Mouse (Mus musculus): ENCODE results near the gene Sap30l. TPM values are rescaled to one million over a fixed set of nuclear protein-coding genes. Genes with fewer than 3 reads are reported as not detected.
A peak's percentile ranks its signal among the peaks of the same experiment; 100 is the strongest.

Sap30l gene
- polyA plus RNA-seq, 1 experiment from 2014 or later, result 6.9 TPM

- Histone ChIP-seq H3K9me3 (no peaks in the 10 kb centered on the region), H3K4me1 (peaks cover 53% of the 10 kb centered on the region), H3K4me2 (peak within 1 kb of the TSS; percentile 76), H3K4me3 (peak within 1 kb of the TSS; percentile 53), H3K27me3 (replicated peaks) (peaks cover 96% of the 10 kb centered on the region), H3K27ac (replicated peaks) (peak within 1 kb of the TSS; percentile 86), H3K9ac (peak within 1 kb of the TSS; percentile 83), H3K36me3 (no peaks in the 10 kb centered on the region)
- whole genome bisulfite sequencing, result 10% methylated on average over 23 of the region's 23 CpGs
- ATAC-seq (ENCODE audit: extremely low read depth, insufficient number of reproducible peaks, low FRiP score, low TSS enrichment), result no peak
Measured at GRCm38 (mm10) chr11:57832552-57833201, 31.2 kb downstream of the Sap30l start, which contains the start of gene Hand1. TSS of gene Hand1 (minus strand) at chr11:57832818.

- Histone ChIP-seq H3K4me1 (peaks cover 45% of the 10 kb centered on the region), H3K9me3 (no peaks in the 10 kb centered on the region), H3K9ac (peak overlapping the region; percentile 80), H3K27me3 (replicated peaks) (peaks cover 97% of the 10 kb centered on the region), H3K36me3 (no peaks in the 10 kb centered on the region), H3K4me3 (peak overlapping the region; percentile 42), H3K27ac (replicated peaks) (peak overlapping the region; percentile 86), H3K4me2 (peak overlapping the region; percentile 76)
- no peak for ATAC-seq (ENCODE audit: extremely low read depth, insufficient number of reproducible peaks, low FRiP score, low TSS enrichment)
- WGBS, result 7% methylated on average over 30 of the region's 30 CpGs
Measured at GRCm38 (mm10) chr11:57833296-57833977, 32.0 kb downstream of the Sap30l start.

GRCm38 (mm10) chr11:57834031-57834430, 32.6 kb downstream of the Sap30l start:
- peak overlapping the region; percentile 76 for H3K4me2 ChIP-seq
- peak overlapping the region; percentile 86 for H3K27ac ChIP-seq (replicated peaks)
- H3K27me3 ChIP-seq (replicated peaks), result peaks cover 99% of the 10 kb centered on the region
- no peaks in the 10 kb centered on the region for H3K9me3 ChIP-seq
- H3K36me3 ChIP-seq, result no peaks in the 10 kb centered on the region
- no peak for ATAC-seq (ENCODE audit: extremely low read depth, insufficient number of reproducible peaks, low FRiP score, low TSS enrichment)
- peak overlapping the region; percentile 80 for H3K9ac ChIP-seq
- H3K4me3 ChIP-seq, result peak overlapping the region; percentile 42
- 22% methylated on average over 6 of the region's 6 CpGs for WGBS
- H3K4me1 ChIP-seq, result peaks cover 40% of the 10 kb centered on the region

- Histone ChIP-seq H3K4me1 (peaks cover 36% of the 10 kb centered on the region), H3K27ac (replicated peaks) (0 out of 2 replicates have a peak overlapping the region, but pooled peaks have one; percentile 48), H3K9me3 (no peaks in the 10 kb centered on the region), H3K27me3 (replicated peaks) (peaks cover 99% of the 10 kb centered on the region), H3K9ac (no peak overlapping the region), H3K4me2 (peak overlapping the region; percentile 4; the same call in 1 of the 2 replicates), H3K36me3 (no peaks in the 10 kb centered on the region), H3K4me3 (no peak overlapping the region)
- WGBS, result 21% methylated on average over 2 of the region's 2 CpGs
- no peak for ATAC-seq (ENCODE audit: extremely low read depth, insufficient number of reproducible peaks, low FRiP score, low TSS enrichment)
Measured at GRCm38 (mm10) chr11:57835331-57835730, 33.9 kb downstream of the Sap30l start.

GRCm38 (mm10) chr11:57835931-57836330, 34.5 kb downstream of the Sap30l start:
- H3K9ac ChIP-seq, result peak overlapping the region; percentile 73; the same call in 1 of the 2 replicates
- peak overlapping the region; percentile 48; the same call in 1 of the 2 replicates for H3K27ac ChIP-seq (replicated peaks)
- 27% methylated on average over 3 of the region's 3 CpGs for WGBS
- peaks cover 36% of the 10 kb centered on the region for H3K4me1 ChIP-seq
- ATAC-seq (ENCODE audit: extremely low read depth, insufficient number of reproducible peaks, low FRiP score, low TSS enrichment), result no peak
- no peak overlapping the region for H3K4me3 ChIP-seq
- peak overlapping the region; percentile 67; the same call in 1 of the 2 replicates for H3K4me2 ChIP-seq
- peaks cover 99% of the 10 kb centered on the region for H3K27me3 ChIP-seq (replicated peaks)
- H3K9me3 ChIP-seq, result no peaks in the 10 kb centered on the region
- H3K36me3 ChIP-seq, result no peaks in the 10 kb centered on the region

- Histone ChIP-seq H3K36me3 (no peaks in the 10 kb centered on the region), H3K4me3 (peak overlapping the region; percentile 38), H3K4me1 (peaks cover 36% of the 10 kb centered on the region), H3K9ac (peak overlapping the region; percentile 73), H3K9me3 (no peaks in the 10 kb centered on the region), H3K4me2 (peak overlapping the region; percentile 67), H3K27ac (replicated peaks) (peak overlapping the region; percentile 48), H3K27me3 (replicated peaks) (peaks cover 99% of the 10 kb centered on the region)
- ATAC-seq (ENCODE audit: extremely low read depth, insufficient number of reproducible peaks, low FRiP score, low TSS enrichment), result no peak
- 21% methylated on average over 9 of the region's 9 CpGs for WGBS
Measured at GRCm38 (mm10) chr11:57836401-57836800, 35.0 kb downstream of the Sap30l start.

- Histone ChIP-seq H3K9me3 (no peaks in the 10 kb centered on the region), H3K27ac (replicated peaks) (peak overlapping the region; percentile 48), H3K36me3 (no peaks in the 10 kb centered on the region), H3K27me3 (replicated peaks) (peaks cover 98% of the 10 kb centered on the region), H3K4me1 (peaks cover 36% of the 10 kb centered on the region), H3K4me3 (peak overlapping the region; percentile 38), H3K4me2 (peak overlapping the region; percentile 67), H3K9ac (peak overlapping the region; percentile 73)
- 3% methylated on average over 38 of the region's 38 CpGs for WGBS
- ATAC-seq (ENCODE audit: extremely low read depth, insufficient number of reproducible peaks, low FRiP score, low TSS enrichment), result no peak
Measured at GRCm38 (mm10) chr11:57836872-57837680, 35.6 kb downstream of the Sap30l start.

- Histone ChIP-seq H3K9ac (peak overlapping the region; percentile 33; the same call in 1 of the 2 replicates), H3K27me3 (replicated peaks) (peaks cover 94% of the 10 kb centered on the region), H3K4me1 (peaks cover 28% of the 10 kb centered on the region), H3K4me2 (no peak overlapping the region), H3K9me3 (no peaks in the 10 kb centered on the region), H3K27ac (replicated peaks) (no peak overlapping the region), H3K36me3 (no peaks in the 10 kb centered on the region), H3K4me3 (no peak overlapping the region)
- no peak for ATAC-seq (ENCODE audit: extremely low read depth, insufficient number of reproducible peaks, low FRiP score, low TSS enrichment)
- 27% methylated on average over 22 of the region's 22 CpGs for WGBS
Measured at GRCm38 (mm10) chr11:57837861-57838680, 36.6 kb downstream of the Sap30l start.

- Histone ChIP-seq H3K27ac (replicated peaks) (no peak overlapping the region), H3K4me1 (peaks cover 14% of the 10 kb centered on the region), H3K4me2 (0 out of 2 replicates have a peak overlapping the region, but pooled peaks have one; percentile 1), H3K9me3 (no peaks in the 10 kb centered on the region), H3K9ac (no peak overlapping the region), H3K4me3 (no peak overlapping the region), H3K27me3 (replicated peaks) (peaks cover 68% of the 10 kb centered on the region), H3K36me3 (no peaks in the 10 kb centered on the region)
- no peak for ATAC-seq (ENCODE audit: extremely low read depth, insufficient number of reproducible peaks, low FRiP score, low TSS enrichment)
- 38% methylated on average over 10 of the region's 10 CpGs for WGBS
Measured at GRCm38 (mm10) chr11:57840986-57841385, 39.5 kb downstream of the Sap30l start.

- Histone ChIP-seq H3K27me3 (replicated peaks) (peaks cover 64% of the 10 kb centered on the region), H3K27ac (replicated peaks) (no peak overlapping the region), H3K36me3 (no peaks in the 10 kb centered on the region), H3K9me3 (no peaks in the 10 kb centered on the region), H3K4me3 (no peak overlapping the region), H3K9ac (no peak overlapping the region), H3K4me1 (peaks cover 10% of the 10 kb centered on the region), H3K4me2 (0 out of 2 replicates have a peak overlapping the region, but pooled peaks have one; percentile 1)
- WGBS, result 44% methylated on average over 7 of the region's 7 CpGs
- ATAC-seq (ENCODE audit: extremely low read depth, insufficient number of reproducible peaks, low FRiP score, low TSS enrichment), result no peak
Measured at GRCm38 (mm10) chr11:57841391-57841790, 40.0 kb downstream of the Sap30l start.

Data from heart, embryonic 13.5 days (tissue).